Comparison of ENCODE assay signal across 22 mouse cellular contexts in genomic region chr9:31304358-31304757, GRCm38 (mm10).
"Had no signal": no experiment of that assay in that cellular context is flagged by ENCODE, and none has a peak within 500 bp of the region (broad histone marks: within the 10 kb centered on the region; RNA-seq: fewer than 3 reads in every experiment).

No protein-coding gene starts in this region.

- DNase-seq: liver, postnatal 0 days; lung, adult 2 months; lung, postnatal 14 days; lung, postnatal 36 days; midbrain, embryonic 14.5 days; retina, postnatal 1 day; right cerebral cortex, adult 18-20 months; right cerebral cortex, postnatal 25 days; right cerebral cortex, postnatal 4 days; spleen, adult 18-20 months; thymus, adult 2 months; thymus, postnatal 25 days; thymus, postnatal 4 days had no signal

- H3K9ac ChIP-seq: liver, postnatal 0 days; lung, embryonic 15.5 days; midbrain, embryonic 12.5 days; neural tube, embryonic 13.5 days; neural tube, embryonic 15.5 days had no signal

- H3K36me3 ChIP-seq: lung, embryonic 15.5 days; midbrain, embryonic 12.5 days; neural tube, embryonic 13.5 days; neural tube, embryonic 15.5 days had no signal

- ATAC-seq: liver, postnatal 0 days; lung, postnatal 0 days; midbrain, embryonic 16.5 days had no signal

- H3K27ac ChIP-seq: lung, embryonic 15.5 days; macrophage; midbrain, embryonic 10.5 days; midbrain, embryonic 12.5 days; neural tube, embryonic 13.5 days had no signal

- H3K4me1 ChIP-seq: midbrain, embryonic 12.5 days had no signal

- H3K4me3 ChIP-seq: lung, embryonic 15.5 days; midbrain, embryonic 10.5 days; midbrain, embryonic 12.5 days; myocyte; neural tube, embryonic 13.5 days; neural tube, embryonic 15.5 days had no signal

- H3K27me3 ChIP-seq: lung, embryonic 15.5 days; midbrain, embryonic 12.5 days; neural tube, embryonic 13.5 days; neural tube, embryonic 15.5 days had no signal
